Mouse (Mus musculus): Measurements from ENCODE around the gene Stard13.

DNA sequence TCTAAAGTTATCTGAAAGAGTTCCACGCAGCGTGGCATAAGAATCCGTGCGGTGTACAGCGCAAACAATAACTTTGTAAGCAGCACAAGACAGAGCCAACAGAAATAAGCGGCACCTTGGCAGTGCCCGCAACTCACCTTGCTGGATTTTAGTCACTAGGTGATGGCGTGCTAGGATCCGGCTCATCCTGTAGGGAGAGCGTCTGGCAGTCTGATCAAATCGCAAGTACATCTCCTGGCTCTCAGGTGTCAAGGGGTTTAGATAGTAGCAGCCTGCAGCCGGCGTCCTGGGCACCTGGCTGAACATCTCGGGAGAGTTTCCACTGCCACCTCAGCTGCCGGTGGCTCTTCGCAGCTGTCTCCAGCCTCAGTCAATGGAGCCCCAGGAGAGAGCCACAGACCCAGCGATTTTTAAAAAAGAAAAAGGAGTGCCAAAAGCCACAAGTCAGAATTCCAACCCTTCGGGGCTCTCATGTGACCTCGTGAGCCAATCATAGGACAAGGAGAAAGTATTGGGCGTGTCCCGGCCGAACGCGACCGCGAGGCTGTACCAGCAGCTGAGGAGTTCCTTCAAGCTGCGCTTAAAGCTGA, 43.8 kb downstream of the Stard13 start:
- TF ChIP-seq ZC3H11A (IDR thresholded peaks at IDR 0.05; ENCODE audit: borderline replicate concordance, low read depth, low read length) (no peak), MAFK (IDR thresholded peaks at IDR 0.05; ENCODE audit: insufficient read depth, low read depth, low read length) (no peak), CHD2 (IDR thresholded peaks at IDR 0.05; ENCODE audit: low read depth, low read length) (no peak)

Measured in ES-E14 (cell line).